Mouse (Mus musculus) adrenal gland, adult 2 months (tissue): ENCODE data around the gene Stn1. TPM values are rescaled to one million over a fixed set of nuclear protein-coding genes. Genes with fewer than 3 reads are reported as not detected.
A peak's percentile ranks its signal among the peaks of the same experiment; 100 is the strongest.

Source experiments
- DNase-seq: peaks from one replicate; pipeline ENCODE4 v3.0.0; 2021
- polyA plus RNA-seq: library from polyadenylated mRNA; depleted of rRNA; stranded (reverse); fragments of >200 nt; gene quantifications from 2 replicates; pipeline ENCODE4 v1.2.3, GENCODE M21; 2012
- total RNA-seq, 2 experiments: library from RNA; stranded (reverse); gene quantifications; 2 replicates each; pipeline ENCODE4 v1.2.3; 2021

Gene Stn1
- total and polyA plus RNA-seq, 3 experiments: 8.3 to 11.9 (median 10.8) TPM

DNA sequence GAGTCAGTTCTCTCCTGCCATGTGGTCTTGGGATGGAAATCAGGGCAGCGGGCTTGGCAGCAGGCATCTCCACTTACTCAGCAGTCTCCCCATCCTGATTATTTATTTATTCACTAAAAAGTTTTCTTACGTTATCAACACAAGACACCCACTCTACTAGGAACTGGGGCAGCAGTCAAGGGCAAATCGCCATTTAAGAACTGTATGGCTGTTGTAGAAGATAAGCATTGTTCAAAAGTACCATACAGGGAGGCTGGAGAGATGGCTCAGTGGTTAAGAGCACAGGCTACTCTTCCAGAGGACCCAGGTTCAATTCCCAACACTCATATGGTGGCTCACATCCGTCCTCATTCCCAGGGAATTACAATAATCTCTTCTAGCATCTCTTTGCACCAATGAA, 65.5 kb downstream of the Stn1 start:
- DNase-seq: no peak

DNA sequence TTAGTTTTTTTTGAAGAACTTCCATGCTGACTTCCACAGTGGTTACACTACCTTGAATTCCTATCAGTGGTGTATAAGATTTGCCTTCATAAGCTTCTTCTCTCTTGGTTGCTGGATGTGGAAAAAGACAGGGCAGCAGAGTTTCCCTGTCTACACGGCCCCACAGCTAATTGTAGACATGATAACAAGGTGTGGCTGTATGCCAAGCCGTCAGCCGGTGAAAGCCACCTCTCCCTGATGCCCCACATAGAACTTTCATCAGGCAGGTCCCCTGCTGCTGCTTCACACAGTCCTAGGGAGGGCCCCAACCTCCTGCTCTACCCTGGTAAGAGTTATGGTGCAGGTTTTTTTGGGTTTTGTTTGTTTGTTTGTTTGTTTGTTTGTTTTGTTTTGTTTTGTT, 68.6 kb downstream of the Stn1 start:
- DNase-seq: no peak

DNA sequence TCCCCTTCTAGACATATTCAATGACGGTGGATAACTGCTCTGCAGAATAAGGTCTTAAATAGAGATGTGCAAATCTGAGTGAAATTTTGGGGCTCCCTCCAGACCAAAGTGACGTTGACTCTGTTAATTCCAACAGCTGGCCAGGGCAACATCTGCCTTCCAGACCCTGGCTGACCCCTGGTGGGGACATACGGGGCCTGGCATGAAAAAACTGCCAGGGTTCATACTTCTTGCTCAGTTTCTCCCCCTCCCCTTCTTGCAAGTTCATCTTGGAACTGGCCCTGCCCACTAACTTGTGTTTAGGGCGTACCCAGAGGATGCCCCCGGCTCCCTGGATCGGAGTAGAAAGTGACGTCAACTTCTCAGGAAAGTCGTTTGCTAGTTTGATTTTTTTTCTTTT, 70.5 kb downstream of the Stn1 start:
- no peak for DNase-seq

DNA sequence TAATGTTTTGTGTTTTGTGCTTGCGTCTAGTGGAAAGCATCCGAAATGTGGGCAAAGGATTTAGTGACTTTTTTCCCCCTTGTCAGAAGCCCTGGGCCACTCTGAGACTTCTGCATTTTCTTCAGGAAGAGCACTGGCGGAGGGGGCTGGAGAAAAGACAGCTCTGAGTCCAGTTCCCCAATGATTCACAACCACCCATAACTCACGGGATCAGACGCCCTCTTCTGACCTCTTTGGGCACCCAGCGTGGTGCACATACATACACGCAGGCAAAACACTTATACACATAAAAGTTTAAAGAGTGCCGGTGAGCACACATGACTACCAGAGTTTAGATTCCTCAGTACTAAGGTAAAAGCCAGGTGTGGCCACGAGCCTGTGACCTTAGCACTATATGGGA, 71.8 kb downstream of the Stn1 start:
- no peak for DNase-seq

- DNase-seq: peak; percentile 73
Measured at GRCm38 (mm10) chr19:47464304-47465241, 72.7 kb downstream of the Stn1 start, which contains the start of gene Sh3pxd2a. Gene Sh3pxd2a (minus strand): TSS chr19:47464401.

DNA sequence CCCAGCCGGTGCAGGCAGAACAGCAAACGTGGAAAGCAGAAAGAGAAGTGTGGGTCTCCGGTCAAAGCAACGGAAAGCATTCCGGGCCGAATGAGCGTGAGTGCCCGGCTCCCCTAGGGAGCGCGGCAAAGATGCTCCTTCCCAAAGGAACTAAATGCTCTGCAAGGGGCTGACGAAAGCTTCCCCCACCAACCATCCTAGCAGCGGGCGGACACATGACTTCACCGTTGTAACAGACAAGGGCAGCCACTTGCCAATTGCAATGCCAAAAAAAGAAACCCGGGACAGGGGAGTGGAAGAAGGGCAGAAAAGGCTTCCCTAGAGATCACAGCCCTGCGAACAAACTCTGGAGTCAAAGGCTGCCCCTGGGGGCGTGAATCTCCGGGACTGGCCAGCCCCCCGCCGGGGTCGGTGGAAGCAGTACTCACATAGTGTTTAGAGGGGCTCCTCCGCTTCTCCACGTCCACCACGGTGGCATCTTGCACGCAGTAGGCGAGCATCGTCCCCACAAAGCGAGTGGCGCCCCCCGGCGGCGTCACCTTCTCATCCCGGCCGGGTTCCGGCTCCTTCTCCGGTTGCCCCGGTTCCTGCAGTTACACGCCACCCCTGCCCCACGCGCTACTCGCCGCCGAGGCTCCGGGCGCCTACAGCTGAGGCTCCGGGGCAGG, 73.5 kb downstream of the Stn1 start:
- peak; percentile 84 for DNase-seq

DNA sequence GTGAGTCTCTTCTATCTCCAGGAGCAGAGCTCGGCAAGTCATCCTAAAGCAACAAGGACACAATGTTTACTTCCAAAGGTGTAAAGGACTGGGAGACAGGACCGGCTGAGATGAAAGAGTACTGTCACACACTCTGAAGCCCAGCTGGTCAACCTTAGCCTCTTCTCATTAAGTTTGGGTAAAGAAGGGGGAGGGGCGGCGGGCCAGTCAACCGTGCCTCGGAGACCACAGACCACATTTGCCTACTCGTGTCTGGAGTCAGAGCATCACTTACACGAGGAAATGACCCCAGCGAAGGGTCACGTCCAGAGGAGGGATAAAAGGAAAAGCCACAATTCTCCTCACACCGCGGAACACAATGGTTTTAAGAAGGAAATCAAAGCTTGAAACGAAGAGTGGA, 74.1 kb downstream of the Stn1 start:
- no peak for DNase-seq

GRCm38 (mm10) chr19:47462725-47463124, 74.6 kb downstream of the Stn1 start:
- no peak for DNase-seq

GRCm38 (mm10) chr19:47461838-47462237, 75.5 kb downstream of the Stn1 start:
- DNase-seq: no peak

DNA sequence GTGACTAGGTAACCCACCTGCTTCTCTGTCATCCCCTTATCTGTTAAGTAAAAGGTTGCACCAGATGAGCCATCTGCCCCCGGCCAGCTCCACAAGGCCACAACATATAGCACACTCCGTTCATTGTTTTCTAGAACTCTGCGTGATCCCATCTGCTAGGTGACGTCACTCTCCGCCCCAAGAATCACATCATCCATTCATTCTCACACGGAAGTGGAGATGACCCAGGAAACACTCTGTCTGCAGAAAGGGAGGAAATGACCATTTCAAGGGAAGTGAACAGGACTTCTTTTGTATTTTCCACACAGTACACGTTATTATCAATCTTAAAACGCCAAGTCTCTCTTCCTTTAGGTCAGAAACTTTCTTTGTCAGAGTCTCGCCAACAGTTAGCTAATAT, 75.9 kb downstream of the Stn1 start:
- DNase-seq: no peak

DNA sequence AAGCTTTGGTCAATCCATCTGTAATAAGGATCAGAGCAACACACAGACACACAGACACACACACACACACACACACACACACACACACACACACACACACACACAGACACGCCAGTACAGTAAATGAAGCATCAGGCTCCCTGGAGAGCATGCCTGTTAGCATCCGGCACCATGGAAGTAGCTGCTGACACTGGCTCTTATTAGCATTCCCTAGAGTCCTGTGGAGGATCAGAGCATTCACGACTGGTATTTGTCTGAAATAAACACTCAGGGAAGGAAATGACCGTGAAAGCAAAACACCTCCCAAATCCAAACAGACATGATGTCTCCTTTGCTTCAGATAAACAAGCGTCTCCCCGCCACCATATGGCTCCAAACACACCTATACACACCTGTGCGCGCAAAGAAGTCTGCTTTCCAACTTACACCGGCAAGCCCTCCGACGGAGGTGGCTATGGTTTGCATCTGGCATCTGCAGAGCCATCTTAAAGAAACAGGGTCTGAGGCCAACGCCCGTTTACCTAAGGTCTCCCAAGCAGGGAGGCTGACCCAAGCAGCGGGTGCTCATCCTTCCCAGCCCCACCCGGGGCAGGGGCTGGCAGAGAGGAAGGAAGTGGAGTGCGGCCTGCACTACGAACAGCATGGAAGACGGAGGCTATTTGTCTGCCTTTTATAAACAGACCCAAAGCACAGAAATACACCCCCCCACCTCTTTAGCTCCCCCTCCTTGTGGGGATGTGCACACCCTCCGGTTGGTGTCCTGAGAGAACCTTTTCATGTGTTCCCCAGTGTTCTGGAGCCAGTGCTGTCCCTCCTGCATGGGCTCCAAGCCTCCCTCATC, 77.0 kb downstream of the Stn1 start:
- DNase-seq: no peak

DNA sequence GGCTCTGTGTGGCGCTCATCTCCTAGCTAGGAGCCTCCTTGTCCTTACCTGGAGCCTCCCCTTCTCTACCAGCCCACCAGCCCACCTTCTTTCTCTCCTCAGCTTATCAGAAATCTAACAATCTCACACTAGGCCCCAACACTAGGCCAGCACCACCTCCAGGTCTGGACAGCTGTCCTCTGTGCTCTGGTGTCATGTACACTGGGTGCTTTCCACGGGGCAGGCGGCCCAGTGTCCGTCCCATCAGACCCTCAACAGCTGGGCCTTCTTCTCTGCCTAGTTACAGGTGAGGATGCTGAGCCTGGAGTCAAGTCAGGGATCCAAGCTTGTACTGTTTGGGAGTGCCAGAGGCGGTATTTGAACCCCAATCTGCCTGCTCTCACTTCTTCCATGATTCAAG, 78.1 kb downstream of the Stn1 start:
- DNase-seq: no peak

DNA sequence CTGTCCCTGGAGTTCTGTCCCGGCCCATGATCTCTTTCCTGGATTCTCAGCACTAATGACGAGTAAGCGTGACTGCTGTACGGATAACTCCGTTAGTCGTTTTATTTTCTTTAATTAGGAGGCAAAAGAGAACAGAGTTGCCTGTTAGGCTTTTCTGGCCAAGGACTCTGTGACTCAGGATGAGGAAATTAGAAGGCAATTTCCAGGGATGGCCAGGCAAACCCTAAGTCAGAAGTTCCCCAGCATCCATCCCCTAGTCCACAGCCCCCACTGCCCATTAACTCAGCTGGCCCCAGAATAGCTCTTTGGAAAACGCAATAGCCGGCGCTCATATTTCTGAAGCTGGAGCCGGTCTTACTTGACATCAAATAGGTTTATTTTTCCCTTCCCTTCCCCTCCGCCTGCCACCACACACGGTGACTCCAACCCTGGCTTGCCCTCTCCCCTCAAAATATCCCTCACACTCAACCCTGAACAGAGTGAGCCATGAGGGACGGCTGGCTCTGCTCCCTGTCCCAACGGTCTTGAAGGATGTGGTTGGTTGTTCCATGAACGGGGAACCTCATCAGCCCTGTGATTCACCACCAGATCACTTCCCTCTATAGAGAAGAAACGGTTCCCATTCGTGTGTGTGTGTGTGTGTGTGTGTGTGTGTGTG, 78.7 kb downstream of the Stn1 start:
- no peak for DNase-seq

DNA sequence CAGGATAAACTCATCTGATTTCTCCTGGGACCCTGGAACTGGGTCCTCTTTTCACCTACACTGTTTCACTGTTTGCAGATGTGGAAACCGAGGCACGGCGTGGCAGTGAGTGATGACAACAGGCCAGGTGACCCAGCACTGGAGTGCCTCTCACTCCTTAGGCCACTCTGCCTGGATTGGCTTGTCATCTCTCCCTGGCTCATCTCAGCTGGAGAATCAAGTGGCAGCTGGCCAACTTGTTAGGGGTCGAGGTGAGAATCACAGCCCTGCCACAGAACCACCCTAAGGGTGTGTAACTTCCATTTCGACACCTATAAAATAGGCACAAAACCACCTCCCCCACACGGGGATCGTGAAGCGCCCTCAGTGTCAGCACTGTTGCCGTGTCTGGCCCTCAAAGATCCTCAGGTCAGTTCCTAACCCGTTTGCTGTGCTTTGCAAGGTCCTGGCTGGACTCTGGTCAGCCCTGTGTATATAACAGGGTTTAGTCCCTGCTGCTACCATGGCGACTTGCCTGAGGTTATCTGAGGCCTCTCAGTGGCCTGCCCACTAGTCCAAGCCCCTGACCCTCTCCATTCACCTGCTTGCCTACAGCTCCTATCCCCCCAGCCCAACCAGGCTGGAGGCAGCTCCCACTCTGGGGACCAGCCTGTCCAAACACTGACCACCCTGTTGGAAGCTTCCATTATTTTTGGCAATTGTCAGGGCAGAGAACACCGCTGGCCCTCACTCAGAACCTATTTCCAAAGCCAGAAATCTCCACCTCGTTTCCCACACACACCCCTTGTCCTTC, 79.4 kb downstream of the Stn1 start:
- peak; percentile 31 for DNase-seq

DNA sequence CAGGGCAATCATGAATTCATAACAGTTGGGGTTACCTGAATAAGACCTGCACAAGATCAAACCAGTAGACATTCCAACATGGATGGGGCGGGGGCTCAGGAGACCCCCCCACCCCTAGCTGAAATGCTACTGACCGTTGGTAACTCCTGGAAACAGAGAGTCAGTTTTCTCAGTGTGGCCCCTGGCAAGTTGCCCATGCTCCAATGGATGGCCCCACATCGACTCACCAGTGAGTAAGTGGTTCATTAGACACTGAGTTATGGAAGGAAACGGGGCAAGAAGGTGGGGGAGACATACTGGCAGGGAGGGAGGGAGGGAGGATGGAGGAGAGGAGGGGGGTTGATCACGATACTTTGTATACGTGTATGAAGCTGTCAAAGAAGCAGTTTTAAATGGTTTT, 81.3 kb downstream of the Stn1 start:
- no peak for DNase-seq

DNA sequence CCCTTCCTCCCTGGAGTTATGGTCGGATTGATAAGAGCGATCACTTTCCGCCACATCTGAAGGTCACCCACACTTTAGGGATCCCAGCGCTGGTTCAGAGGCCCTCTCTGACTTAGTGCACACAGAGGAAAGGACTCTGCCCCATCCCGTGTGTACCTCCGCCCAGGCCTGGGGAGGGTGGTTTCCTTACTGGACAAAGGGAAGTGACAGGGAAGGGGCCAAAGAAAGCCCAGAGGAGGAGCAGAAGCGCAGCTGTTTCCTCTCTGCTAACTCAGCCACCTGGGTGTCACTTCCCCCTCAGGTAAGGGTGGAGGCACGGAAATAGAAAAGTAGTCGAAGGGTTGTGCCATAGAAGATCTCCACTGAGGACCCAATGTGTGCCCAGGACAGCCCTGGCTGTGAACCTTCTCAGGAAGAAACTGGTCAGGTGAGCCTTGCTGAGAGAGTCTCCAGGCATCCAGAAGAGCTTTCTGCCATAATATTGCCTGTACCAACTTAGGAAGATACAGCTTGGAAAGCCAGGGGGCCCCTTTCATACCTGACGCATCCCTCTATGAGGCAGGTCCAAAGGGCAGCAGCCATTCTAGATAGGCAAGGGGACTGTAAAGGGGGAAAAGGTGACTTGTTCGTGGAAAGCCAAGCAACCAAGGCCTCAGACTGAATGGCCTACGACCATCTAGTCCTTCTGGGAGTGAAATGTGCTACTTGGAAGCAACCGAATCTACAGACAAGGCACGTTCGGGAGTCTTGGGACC, 82.1 kb downstream of the Stn1 start:
- DNase-seq: no peak

DNA sequence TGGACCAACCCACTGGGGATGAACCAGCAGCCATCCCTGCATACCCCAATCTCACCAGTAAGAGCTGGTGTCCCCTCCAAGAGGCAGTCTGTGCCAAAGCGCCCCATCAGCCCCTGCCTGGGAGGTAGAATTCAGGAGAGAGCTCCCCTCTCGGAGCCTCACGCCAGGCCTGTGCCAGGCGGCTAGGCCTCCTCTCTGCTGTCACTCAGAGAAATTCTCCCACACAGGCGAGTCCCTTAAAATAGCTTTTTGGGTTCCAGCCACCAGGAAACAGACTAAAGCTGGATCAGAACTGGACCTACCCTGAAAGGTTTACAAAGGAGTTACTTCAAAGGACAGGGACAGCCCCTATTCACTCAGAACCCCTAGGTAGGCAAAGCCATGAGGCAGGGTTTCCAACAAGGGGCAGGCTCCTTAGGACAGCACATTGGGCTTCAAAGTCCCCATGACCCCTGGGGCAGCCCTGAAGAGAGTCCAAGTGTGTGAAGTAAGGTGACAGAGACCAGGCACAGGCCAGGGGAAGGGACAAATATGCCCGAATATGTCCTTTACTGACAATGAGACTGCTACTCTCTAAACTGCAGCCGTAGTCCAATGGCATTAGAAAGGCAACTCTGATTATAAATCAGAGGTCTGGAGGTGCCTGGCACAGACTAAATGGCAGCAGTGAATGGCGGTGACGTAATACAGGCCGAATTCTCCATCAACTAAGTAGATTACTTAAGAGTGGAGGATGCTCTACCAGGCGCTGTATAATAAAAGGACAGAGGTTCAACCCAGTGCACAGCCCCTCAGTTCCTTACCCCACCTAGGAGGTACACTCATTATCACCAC, 82.9 kb downstream of the Stn1 start:
- no peak for DNase-seq

DNA sequence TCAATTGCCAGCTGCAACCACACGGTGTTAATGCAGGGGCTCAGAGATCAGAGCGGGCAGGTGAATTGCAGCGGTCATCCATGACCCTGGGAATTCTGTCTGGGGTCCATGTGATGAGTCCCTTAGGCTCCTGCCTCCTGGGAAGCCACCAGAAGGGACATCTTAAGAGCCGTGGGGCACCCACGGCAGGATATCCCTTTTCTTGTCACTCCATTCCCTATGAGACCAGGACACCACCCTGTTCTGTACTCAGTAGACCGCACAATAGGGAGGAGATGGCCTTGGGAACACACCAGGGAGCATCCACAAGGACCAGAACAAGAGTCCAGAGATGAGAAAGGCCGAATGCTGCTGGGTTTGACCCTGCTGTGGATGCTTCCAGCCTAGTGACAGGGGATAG, 84.0 kb downstream of the Stn1 start:
- DNase-seq: no peak

GRCm38 (mm10) chr19:47452682-47453081, 84.6 kb downstream of the Stn1 start:
- DNase-seq: peak; percentile 33
